In the genomic region with DNA sequence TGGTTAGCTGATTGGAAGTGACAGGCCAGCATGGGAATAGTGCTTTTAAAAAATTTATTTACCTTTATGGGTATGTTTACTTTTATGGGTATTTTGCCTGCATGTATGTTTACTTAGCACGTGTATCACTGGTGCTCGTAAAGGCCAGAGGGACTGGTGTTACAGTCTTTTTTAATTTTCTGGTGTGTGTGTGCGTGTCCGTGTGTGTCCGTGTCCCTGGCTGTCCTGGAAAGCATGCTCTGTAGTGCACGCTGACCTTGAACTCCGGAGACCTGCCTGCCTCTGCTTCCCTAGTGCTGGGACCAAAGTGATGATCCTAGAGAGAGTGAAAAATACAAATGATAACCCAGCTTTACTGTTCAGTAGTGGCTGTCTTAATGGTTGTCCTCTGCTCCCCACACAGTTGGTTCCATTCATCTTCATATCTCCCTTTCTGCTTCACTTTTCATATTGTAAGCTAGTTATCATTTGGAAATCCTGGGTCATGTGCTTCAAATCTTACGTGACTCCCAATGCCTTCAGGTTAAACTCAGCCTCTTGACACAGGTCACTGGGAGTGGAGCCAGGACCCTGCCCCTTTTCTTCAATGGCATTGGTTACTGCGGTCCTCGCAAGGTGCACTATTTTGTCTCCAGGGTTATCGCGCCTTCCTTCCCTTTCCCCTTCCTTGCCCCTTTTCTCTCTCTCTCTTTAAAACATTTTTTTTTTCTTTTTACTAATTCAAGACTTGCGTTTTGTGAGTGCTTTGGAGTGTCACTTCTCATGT, we compare ENCODE assay signal across 33 mouse cellular contexts. TPM values are rescaled to one million over a fixed set of nuclear protein-coding genes. Genes with fewer than 3 reads are reported as not detected.
A peak's percentile ranks its signal among the peaks of the same experiment; 100 is the strongest.
DNase-seq lines count a peak whose midpoint lies in the region; ATAC-seq and TF ChIP-seq lines count a peak whose summit lies in the region.
"Had no signal": no experiment of that assay in that cellular context is flagged by ENCODE, and none has a peak within 500 bp of the region (broad histone marks: within the 10 kb centered on the region; RNA-seq: fewer than 3 reads in every experiment).

No protein-coding gene starts in this region.

- TF ChIP-seq EP300 in heart, adult 2 months (IDR thresholded peaks at IDR 0.05; ENCODE audit: insufficient read depth, low read depth, low read length), result no peak

- H3K27me3 ChIP-seq in heart, embryonic 10.5 days (ENCODE audit: insufficient read depth, poor library complexity, severe bottlenecking), result no peaks in the 10 kb centered on the region
- H3K27me3 ChIP-seq in heart, adult 2 months (ENCODE audit: control insufficient read depth, insufficient read depth, low read length), result no peaks in the 10 kb centered on the region
- no peaks in the 10 kb centered on the region for H3K27me3 ChIP-seq in C2C12 (ENCODE audit: control insufficient read depth, insufficient read depth, insufficient read length)
- H3K27me3 ChIP-seq in liver, embryonic 15.5 days, result no peaks in the 10 kb centered on the region
- no peaks in the 10 kb centered on the region for H3K27me3 ChIP-seq in midbrain, embryonic 14.5 days (ENCODE audit: control insufficient read depth, insufficient read depth, low read length)
- H3K27me3 ChIP-seq: embryonic facial prominence, embryonic 15.5 days; heart, embryonic 15.5 days had no signal

- H3K4me3 ChIP-seq in heart, embryonic 10.5 days, result no peak overlapping the region
- no peak overlapping the region for H3K4me3 ChIP-seq in heart, adult 2 months
- no peak overlapping the region for H3K4me3 ChIP-seq in C2C12 (ENCODE audit: insufficient read depth, poor library complexity, severe bottlenecking)
- no peak overlapping the region for H3K4me3 ChIP-seq in embryonic fibroblast, embryonic 13.5 days (ENCODE audit: insufficient read depth, low read length)
- no peak overlapping the region for H3K4me3 ChIP-seq in liver, embryonic 15.5 days (replicated peaks)
- H3K4me3 ChIP-seq in midbrain, embryonic 14.5 days (replicated peaks; ENCODE audit: low read depth, low read length), result no peak overlapping the region
- H3K4me3 ChIP-seq: embryonic facial prominence, embryonic 15.5 days; heart, embryonic 15.5 days; midbrain, embryonic 10.5 days had no signal

- H3K9me3 ChIP-seq in heart, embryonic 10.5 days, result no peaks in the 10 kb centered on the region
- no peaks in the 10 kb centered on the region for H3K9me3 ChIP-seq in liver, embryonic 15.5 days (replicated peaks)
- no peaks in the 10 kb centered on the region for H3K9me3 ChIP-seq in midbrain, embryonic 14.5 days (ENCODE audit: control insufficient read depth, low read length)
- H3K9me3 ChIP-seq: embryonic facial prominence, embryonic 15.5 days; heart, embryonic 15.5 days; midbrain, embryonic 10.5 days had no signal

- intact Hi-C loops in heart, adult 2 months (cut with DNase I), result loop anchor here (5.0 kb wide), 1 partner anchor 42 kb away; no protein-coding TSS in a partner anchor

- H3ac ChIP-seq in C2C12 (ENCODE audit: control insufficient read depth, insufficient read length, low read depth), result peak overlapping the region; percentile 30

- H3K4me1 ChIP-seq in heart, embryonic 10.5 days, result peaks cover 42% of the 10 kb centered on the region
- peaks cover 17% of the 10 kb centered on the region for H3K4me1 ChIP-seq in heart, adult 2 months (ENCODE audit: control insufficient read depth, insufficient read depth, low read length)
- peaks cover 22% of the 10 kb centered on the region for H3K4me1 ChIP-seq in embryonic fibroblast, embryonic 13.5 days (ENCODE audit: control insufficient read depth, insufficient read depth, low read length)
- peaks cover 87% of the 10 kb centered on the region for H3K4me1 ChIP-seq in liver, embryonic 15.5 days (replicated peaks)
- H3K4me1 ChIP-seq in midbrain, embryonic 14.5 days (ENCODE audit: control insufficient read depth, insufficient read depth, low read length), result peaks cover 17% of the 10 kb centered on the region; the same call in 1 of the 2 replicates

- TF ChIP-seq POLR2A in heart, adult 2 months (IDR thresholded peaks at IDR 0.05; ENCODE audit: insufficient read depth, low read depth, low read length), result no peak
- TF ChIP-seq POLR2A in embryonic fibroblast, embryonic 13.5 days (IDR thresholded peaks at IDR 0.05; ENCODE audit: low read depth, low read length), result no peak

- 90% methylated on average over 13 of the region's 13 CpGs for WGBS in heart, embryonic 10.5 days
- WGBS in heart, adult 2 months, result 80% methylated on average over 13 of the region's 13 CpGs
- 62% methylated on average over 13 of the region's 13 CpGs for WGBS in liver, embryonic 15.5 days (ENCODE audit: insufficient replicate concordance)
- 89% methylated on average over 13 of the region's 13 CpGs for WGBS in midbrain, embryonic 14.5 days

- TF ChIP-seq CTCF in heart, adult 2 months (IDR thresholded peaks at IDR 0.05), result no peak
- TF ChIP-seq CTCF in C2C12 (IDR thresholded peaks at IDR 0.05; ENCODE audit: control insufficient read depth, insufficient read depth, insufficient read length), result no peak
- TF ChIP-seq CTCF in embryonic fibroblast, embryonic 13.5 days (IDR thresholded peaks at IDR 0.05; ENCODE audit: borderline replicate concordance, insufficient read depth, low read length), result no peak

- peaks cover 98% of the 10 kb centered on the region for H3K79me3 ChIP-seq in C2C12 (ENCODE audit: low read depth)

- peak; percentile 64 for DNase-seq in heart, embryonic 10.5 days (ENCODE audit: low spot score)
- DNase-seq in heart, adult 2 months, result no peak
- no peak for DNase-seq in midbrain, embryonic 14.5 days
- DNase-seq in Muller cell, postnatal 12 days (ENCODE audit: inconsistent ontology term), result no peak
- DNase-seq in adrenal gland, postnatal 25 days, result no peak
- DNase-seq: adrenal gland, postnatal 14 days; cerebellum, adult 11 months; cerebellum, adult 9-11 months; forebrain, postnatal 0 days; gastrocnemius, postnatal 25 days; heart, postnatal 4 days; layer of hippocampus, adult 9-11 months; spleen, adult 18-20 months; thymus, postnatal 14 days had no signal

- H3K4me2 ChIP-seq in liver, embryonic 15.5 days, result peak overlapping the region; percentile 44
- no peak overlapping the region for H3K4me2 ChIP-seq in midbrain, embryonic 14.5 days (ENCODE audit: low read length)
- H3K4me2 ChIP-seq: embryonic facial prominence, embryonic 15.5 days; heart, embryonic 15.5 days; hindbrain, embryonic 14.5 days had no signal

- peaks cover 8% of the 10 kb centered on the region; the same call in 1 of the 2 replicates for H3K79me2 ChIP-seq in heart, adult 2 months (replicated peaks; ENCODE audit: control insufficient read depth, insufficient read depth, low read length)
- H3K79me2 ChIP-seq in C2C12 (ENCODE audit: control insufficient read depth, insufficient read depth), result peaks cover 100% of the 10 kb centered on the region

- no peak overlapping the region for H3K9ac ChIP-seq in heart, adult 2 months (ENCODE audit: low read depth, low read length)
- peak overlapping the region; percentile 28; the same call in 1 of the 2 replicates for H3K9ac ChIP-seq in liver, embryonic 15.5 days
- no peak overlapping the region for H3K9ac ChIP-seq in midbrain, embryonic 14.5 days (replicated peaks; ENCODE audit: low read length)
- H3K9ac ChIP-seq: embryonic facial prominence, embryonic 15.5 days; forebrain, postnatal 0 days; heart, embryonic 15.5 days; hindbrain, embryonic 14.5 days had no signal

- no peaks in the 10 kb centered on the region; the same call in 1 of the 2 replicates for H3K36me3 ChIP-seq in heart, embryonic 10.5 days
- peaks cover 14% of the 10 kb centered on the region for H3K36me3 ChIP-seq in heart, adult 2 months (ENCODE audit: control insufficient read depth, insufficient read depth, low read length)
- H3K36me3 ChIP-seq in C2C12 (ENCODE audit: control insufficient read depth, insufficient read depth), result peaks cover 24% of the 10 kb centered on the region
- 0 out of 2 replicates have a peak, but pooled peaks cover 4% of the 10 kb centered on the region for H3K36me3 ChIP-seq in liver, embryonic 15.5 days (replicated peaks)
- no peaks in the 10 kb centered on the region for H3K36me3 ChIP-seq in midbrain, embryonic 14.5 days (ENCODE audit: control insufficient read depth, insufficient read depth, low read length)
- H3K36me3 ChIP-seq: embryonic facial prominence, embryonic 15.5 days; heart, embryonic 15.5 days had no signal

- ATAC-seq in liver, embryonic 15.5 days (ENCODE audit: insufficient read depth), result no peak
- ATAC-seq in midbrain, embryonic 14.5 days (ENCODE audit: low FRiP score, low TSS enrichment), result no peak
- ATAC-seq: activated CD4-positive, CD25-positive, alpha-beta regulatory T cell, adult 4 months; forebrain, postnatal 0 days; inflammation-experienced regulatory T-cells, adult 6 months had no signal

- no peak overlapping the region for H3K27ac ChIP-seq in heart, embryonic 10.5 days
- H3K27ac ChIP-seq in heart, adult 2 months, result no peak overlapping the region
- peak overlapping the region; percentile 36; the same call in 1 of the 2 replicates for H3K27ac ChIP-seq in embryonic fibroblast, embryonic 13.5 days (ENCODE audit: insufficient read depth, low read length)
- peak overlapping the region; percentile 69 for H3K27ac ChIP-seq in liver, embryonic 15.5 days (replicated peaks)
- no peak overlapping the region for H3K27ac ChIP-seq in midbrain, embryonic 14.5 days (replicated peaks; ENCODE audit: low read depth, low read length)
- H3K27ac ChIP-seq: embryonic facial prominence, embryonic 15.5 days; heart, embryonic 15.5 days; hindbrain, embryonic 14.5 days; midbrain, embryonic 10.5 days had no signal

TF ChIP-seq in C2C12, 6 proteins besides CTCF, POLR2A, EP300 and RAD21 (continues in another document):
- TF ChIP-seq MAX (IDR thresholded peaks at IDR 0.05) (no peak), USF1 (IDR thresholded peaks at IDR 0.05; ENCODE audit: low read depth) (no peak)

RNA-seq across cellular contexts. Expression of gene Ugcg, which starts 5.9 kb away (rescaled TPM):
- 8.2 and 9.7 TPM in 2 replicates for polyA plus RNA-seq in heart, embryonic 10.5 days (2016; fragmentation: Nextera tagmentation; extraction: Ambion mirVana)
- total RNA-seq in heart, adult 2 months (2021), result 10 to 100 TPM; 13.3 to 15.6 TPM
- polyA plus RNA-seq in heart, adult 2 months (2012; rRNA removed), result 10.0 and 17.9 TPM in 2 replicates
- polyA plus RNA-seq in C2C12 (2012; fragmentation: generic; extraction: Trizol), result 34.5 TPM
- 87.0 and 107 TPM in 2 replicates for polyA plus RNA-seq in embryonic fibroblast, embryonic 13.5 days (2011; ENCODE audit: insufficient read length, low read depth, missing spikeins)
- polyA plus RNA-seq in liver, embryonic 15.5 days (2015; fragmentation: Nextera tagmentation; extraction: Ambion mirVana), result 5.0 and 5.6 TPM in 2 replicates
- 27.4 and 37.5 TPM in 2 replicates for polyA plus RNA-seq in midbrain, embryonic 14.5 days (2014; fragmentation: Nextera tagmentation; extraction: Ambion mirVana)
- total RNA-seq in adrenal gland, postnatal 25 days (2021), result 40.6 and 42.7 TPM in 2 replicates

RNA-seq across cellular contexts. Expression of gene AI481877, which starts 56.1 kb away (rescaled TPM):
- polyA plus RNA-seq in heart, embryonic 10.5 days (2016; fragmentation: Nextera tagmentation; extraction: Ambion mirVana), result not detected in 2 replicates
- total RNA-seq in heart, adult 2 months (2021), result not detected
- not detected in 2 replicates for polyA plus RNA-seq in heart, adult 2 months (2012; rRNA removed)
- polyA plus RNA-seq in C2C12 (2012; fragmentation: generic; extraction: Trizol), result not detected
- polyA plus RNA-seq in embryonic fibroblast, embryonic 13.5 days (2011; ENCODE audit: insufficient read length, low read depth, missing spikeins), result not detected in 2 replicates
- not detected in 2 replicates for polyA plus RNA-seq in liver, embryonic 15.5 days (2015; fragmentation: Nextera tagmentation; extraction: Ambion mirVana)
- polyA plus RNA-seq in midbrain, embryonic 14.5 days (2014; fragmentation: Nextera tagmentation; extraction: Ambion mirVana), result 0.07 TPM in 1 of 2 replicates, not detected in the other
- total RNA-seq in adrenal gland, postnatal 25 days (2021), result 0.15 TPM in 1 of 2 replicates, not detected in the other
- total RNA-seq: adrenal gland, postnatal 14 days; common myeloid progenitor, adult 5-6 weeks; forebrain, postnatal 0 days; gastrocnemius, postnatal 25 days; heart, adult 8-10 months; heart, postnatal 4 days; left cerebral cortex, adult 18-20 months; left cerebral cortex, postnatal 36 days; neutrophil, adult 5-6 weeks had no signal
- polyA plus RNA-seq: activated CD4-positive, CD25-positive, alpha-beta regulatory T cell, adult 4 months; embryonic facial prominence, embryonic 15.5 days; forebrain, embryonic 11.5 days; forebrain, postnatal 0 days; heart, embryonic 15.5 days; hindbrain, embryonic 14.5 days; inflammation-experienced regulatory T-cells, adult 6 months; kidney, embryonic 16.5 days; limb, embryonic 14.5 days; lung, embryonic 16.5 days; midbrain, embryonic 10.5 days; stomach, embryonic 14.5 days had no signal

Comparison
In these comparisons a context has a peak if more than half of its experiments do, and no peak if none do; other contexts are left out.
1. H3K27ac ChIP-seq: peak in embryonic fibroblast, embryonic 13.5 days (single experiment) and liver, embryonic 15.5 days (single experiment); none in heart, embryonic 10.5 days (single experiment), heart, adult 2 months (single experiment) and midbrain, embryonic 14.5 days (single experiment).